Mouse (Mus musculus): ENCODE data around the gene Exosc8. TPM values are rescaled to one million over a fixed set of nuclear protein-coding genes. Genes with fewer than 3 reads are reported as not detected.
A peak's percentile ranks its signal among the peaks of the same experiment; 100 is the strongest.
"Not testable (repeated sequence)": the region's sequence is repeated elsewhere in the genome, so short reads cannot be mapped to it uniquely, and the experiment has no call there.

The Exosc8 gene
- total RNA-seq (2021) = 35.4 and 42.7 TPM in 2 replicates
- long read RNA-seq, experiment 1, transcript Exosc8-201 (11 exons, 1,300 nt) = major isoform, 31 of 46 reads
- long read RNA-seq, experiment 1, partial matches to known transcripts = 7 of 46 reads
- long read RNA-seq, experiment 1, other reads (novel, unspliced or antisense) = 8 of 46 reads
- long read RNA-seq, experiment 2, transcript Exosc8-201 (11 exons, 1,300 nt) = major isoform, 15 of 20 reads
- long read RNA-seq, experiment 2, partial matches to known transcripts = 1 of 20 reads
- long read RNA-seq, experiment 2, other reads (novel, unspliced or antisense) = 4 of 20 reads

GRCm38 (mm10) chr3:54735247-54736046 is at the start of gene Exosc8, which contains the start of gene Alg5:
Gene Exosc8, minus strand, starts transcription at chr3:54735393.
Gene Alg5, plus strand, starts transcription at chr3:54735539.
- peak; percentile 96 for DNase-seq

GRCm38 (mm10) chr3:54775989-54776631 is 40.9 kb upstream of the Exosc8 start:
- no peak for DNase-seq

- DNase-seq = no peak
These were observed 38.4 kb upstream of the Exosc8 start for GRCm38 (mm10) chr3:54773613-54774012.

- DNase-seq = no peak
These were observed 34.4 kb upstream of the Exosc8 start for GRCm38 (mm10) chr3:54769349-54770275.

- DNase-seq = no peak
These were observed 33.4 kb upstream of the Exosc8 start for GRCm38 (mm10) chr3:54768592-54768991.

GRCm38 (mm10) chr3:54766811-54767210 is 31.6 kb upstream of the Exosc8 start:
- DNase-seq = no peak

- DNase-seq = no peak
These were observed 30.8 kb upstream of the Exosc8 start for GRCm38 (mm10) chr3:54766034-54766433.

GRCm38 (mm10) chr3:54765521-54765920 is 30.3 kb upstream of the Exosc8 start:
- DNase-seq = not testable (repeated sequence)

- DNase-seq = peak; percentile 22
These were observed 29.2 kb upstream of the Exosc8 start for GRCm38 (mm10) chr3:54764418-54764817.

- DNase-seq = no peak
These were observed 26.1 kb upstream of the Exosc8 start for GRCm38 (mm10) chr3:54761258-54761657.

GRCm38 (mm10) chr3:54760321-54761115 is 25.3 kb upstream of the Exosc8 start:
- DNase-seq = peak; percentile 19

GRCm38 (mm10) chr3:54759211-54759610 is 24.0 kb upstream of the Exosc8 start:
- no peak for DNase-seq

- no peak for DNase-seq
These were observed 22.3 kb upstream of the Exosc8 start for GRCm38 (mm10) chr3:54757446-54757845.

GRCm38 (mm10) chr3:54756058-54756457 is 20.9 kb upstream of the Exosc8 start:
- DNase-seq = peak; percentile 77

GRCm38 (mm10) chr3:54755145-54756041 is 20.2 kb upstream of the Exosc8 start, which contains the start of gene Smad9:
Gene Smad9, plus strand, starts transcription at chr3:54755582.
- DNase-seq = peak; percentile 90

GRCm38 (mm10) chr3:54753411-54753810 is 18.2 kb upstream of the Exosc8 start:
- DNase-seq = no peak

GRCm38 (mm10) chr3:54745799-54746198 is 10.6 kb upstream of the Exosc8 start:
- DNase-seq = peak; percentile 68

GRCm38 (mm10) chr3:54741965-54742364 is 6.8 kb upstream of the Exosc8 start:
- DNase-seq = no peak

- DNase-seq = no peak
These were observed 2.1 kb upstream of the Exosc8 start for GRCm38 (mm10) chr3:54737317-54737716.

All from adrenal gland, postnatal 14 days (tissue).